Mouse (Mus musculus) stomach, postnatal 0 days (tissue): Measurements from ENCODE around the gene Tgfbr1.

Experiments used
- CTCF ChIP-seq: IDR thresholded peaks from 2 replicates; pipeline ENCODE4 v1.5.1; 2016; ENCODE audit warnings: antibody characterized with exemption, low read depth, mild to moderate bottlenecking, moderate library complexity
- EP300 ChIP-seq: optimal IDR thresholded peaks from 2 replicates; pipeline ENCODE3; 2016; ENCODE audit warnings: antibody characterized with exemption

DNA sequence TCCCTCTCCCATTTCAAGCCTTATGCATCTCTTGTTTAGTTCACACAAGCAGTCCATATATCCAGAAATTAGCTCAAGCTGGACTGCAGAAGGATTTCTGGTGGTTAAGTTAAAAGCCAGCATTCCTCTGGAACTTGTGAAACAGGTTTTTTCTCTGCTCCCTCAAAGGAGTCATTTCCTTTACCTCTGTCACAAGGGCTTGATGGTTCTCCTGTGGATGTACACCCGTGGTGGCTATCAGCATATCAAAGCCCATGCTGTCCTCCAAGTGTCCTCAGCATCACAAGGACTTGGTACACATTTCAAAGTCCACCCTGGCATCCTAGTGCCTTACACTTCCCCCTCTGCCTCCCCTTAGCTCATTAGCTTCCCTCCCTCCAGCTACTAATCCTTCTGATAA lies 23.7 kb upstream of the Tgfbr1 start:
- no peak for TF ChIP-seq CTCF
- no peak for TF ChIP-seq EP300
